Mouse (Mus musculus) embryonic facial prominence, embryonic 11.5 days (tissue): Measurements from ENCODE around the gene Olig3. TPM values are rescaled to one million over a fixed set of nuclear protein-coding genes. Genes with fewer than 3 reads are reported as not detected.
A peak's percentile ranks its signal among the peaks of the same experiment; 100 is the strongest.
"Not testable (repeated sequence)": the region's sequence is repeated elsewhere in the genome, so short reads cannot be mapped to it uniquely, and the experiment has no call there.

ENCODE experiments used
- ATAC-seq: fragments of 200-750 bp; cut with Nextera tagmentation; replicated peaks from 2 replicates; pipeline ENCODE4 v1.8.0; 2017; ENCODE audit warnings: low read depth; ENCODE audit not compliant: insufficient number of reproducible peaks, low FRiP score, low TSS enrichment
- DNase-seq: peaks from one replicate; pipeline ENCODE4 v3.0.0-alpha.2; 2015; ENCODE audit warnings: low spot score
- H3K27ac ChIP-seq: fragments of 300-500 bp; sonication (generic); replicated peaks from 2 replicates; pipeline ENCODE4 v1.5.1; 2014; ENCODE audit warnings: mild to moderate bottlenecking, low read depth, low read length, control low read depth
- H3K27me3 ChIP-seq: fragments of 300-500 bp; sonication (generic); 2 replicates; pipeline ENCODE4 v1.6.1; 2014; ENCODE audit warnings: mild to moderate bottlenecking, low read length, moderate library complexity, mixed read lengths; ENCODE audit not compliant: control insufficient read depth, insufficient read depth
- H3K36me3 ChIP-seq: fragments of 300-500 bp; sonication (generic); replicated peaks from 2 replicates; pipeline ENCODE4 v1.6.1; 2014; ENCODE audit warnings: low read depth, mild to moderate bottlenecking, low read length, moderate library complexity, mixed read lengths; ENCODE audit not compliant: control insufficient read depth, insufficient read depth
- H3K4me1 ChIP-seq: fragments of 300-500 bp; sonication (generic); 2 replicates; pipeline ENCODE4 v1.6.1; 2014; ENCODE audit warnings: low read length, mixed read lengths; ENCODE audit not compliant: control insufficient read depth, insufficient read depth
- H3K4me2 ChIP-seq: fragments of 300-500 bp; sonication (generic); 2 replicates; pipeline ENCODE4 v1.6.1; 2014; ENCODE audit warnings: low read depth, mild to moderate bottlenecking, control low read depth, low read length, moderate library complexity
- H3K4me3 ChIP-seq: fragments of 300-500 bp; sonication (generic); 2 replicates; pipeline ENCODE4 v1.5.1; 2014; ENCODE audit warnings: low read depth, low read length, control low read depth
- H3K9ac ChIP-seq: fragments of 300-500 bp; sonication (generic); replicated peaks from 2 replicates; pipeline ENCODE4 v1.6.1; 2014; ENCODE audit warnings: mild to moderate bottlenecking, control low read depth, low read length
- H3K9me3 ChIP-seq: fragments of 300-500 bp; sonication (generic); replicated peaks from 2 replicates; pipeline ENCODE4 v1.6.1; 2016; ENCODE audit warnings: mild to moderate bottlenecking, low read length, inconsistent platforms, mixed read lengths; ENCODE audit not compliant: control insufficient read depth
- WGBS: fragments of 180-500 bp; shearing (Covaris S2); extraction: QIAGEN DNeasy Blood & Tissue Kit; methylation state at CpG from one replicate; pipeline ENCODE4 v1.1.7; 2014; 5-methylcytosine and 5-hydroxymethylcytosine counted together
- polyA plus RNA-seq: library from polyadenylated mRNA; unstranded; fragments of >200 nt; fragmentation: Nextera tagmentation; extraction: Ambion mirVana; gene quantifications from 2 replicates; pipeline ENCODE4 v1.2.1, GENCODE M21; 2014

Olig3 gene
- polyA plus RNA-seq, 1 experiment from 2014 or later, result 1.4 TPM

GRCm38 (mm10) chr10:19363365-19363764, 7.0 kb downstream of the Olig3 start:
- DNase-seq, result peak; percentile 2
- no peaks in the 10 kb centered on the region for H3K36me3 ChIP-seq
- no peaks in the 10 kb centered on the region; the same call in 1 of the 2 replicates for H3K4me1 ChIP-seq
- H3K27ac ChIP-seq, result no peak overlapping the region
- ATAC-seq, result no peak
- H3K9ac ChIP-seq, result no peak overlapping the region
- H3K9me3 ChIP-seq, result no peaks in the 10 kb centered on the region
- H3K4me2 ChIP-seq, result no peak overlapping the region
- H3K27me3 ChIP-seq, result peaks cover 37% of the 10 kb centered on the region
- H3K4me3 ChIP-seq, result no peak overlapping the region
- WGBS, result 4% methylated on average over 5 of the region's 5 CpGs

- H3K27me3 ChIP-seq, result no peaks in the 10 kb centered on the region; the same call in 1 of the 2 replicates
- DNase-seq (no peak), ATAC-seq (no peak)
- H3K4me3 ChIP-seq, result no peak overlapping the region
- H3K9ac ChIP-seq, result no peak overlapping the region
- no peaks in the 10 kb centered on the region for H3K36me3 ChIP-seq
- no peak overlapping the region for H3K4me2 ChIP-seq
- WGBS, result 87% methylated on average over 8 of the region's 9 CpGs
- H3K9me3 ChIP-seq, result no peaks in the 10 kb centered on the region
- no peak overlapping the region for H3K27ac ChIP-seq
- no peaks in the 10 kb centered on the region for H3K4me1 ChIP-seq
These were observed 12.8 kb downstream of the Olig3 start for GRCm38 (mm10) chr10:19369143-19369542.

- no peak for ATAC-seq
These were observed 13.8 kb downstream of the Olig3 start for GRCm38 (mm10) chr10:19370146-19370545.

GRCm38 (mm10) chr10:19372263-19372662, 15.9 kb downstream of the Olig3 start:
- no peaks in the 10 kb centered on the region for H3K9me3 ChIP-seq
- ATAC-seq (no peak), DNase-seq (no peak)
- H3K9ac ChIP-seq, result no peak overlapping the region
- H3K4me1 ChIP-seq, result no peaks in the 10 kb centered on the region
- no peak overlapping the region for H3K4me2 ChIP-seq
- H3K27me3 ChIP-seq, result no peaks in the 10 kb centered on the region
- no peaks in the 10 kb centered on the region for H3K36me3 ChIP-seq
- WGBS, result 63% methylated on average over 5 of the region's 5 CpGs
- no peak overlapping the region for H3K27ac ChIP-seq
- H3K4me3 ChIP-seq, result no peak overlapping the region

More at GRCm38 (mm10) chr10:19370146-19370545, 13.8 kb downstream of the Olig3 start:
- H3K27ac ChIP-seq, result no peak overlapping the region
- no peak for DNase-seq
- 50% methylated on average over 3 of the region's 3 CpGs for WGBS
- no peaks in the 10 kb centered on the region for H3K9me3 ChIP-seq
- no peak overlapping the region for H3K4me3 ChIP-seq
- no peak overlapping the region for H3K4me2 ChIP-seq
- H3K4me1 ChIP-seq, result no peaks in the 10 kb centered on the region
- H3K9ac ChIP-seq, result no peak overlapping the region
- no peaks in the 10 kb centered on the region for H3K27me3 ChIP-seq
- H3K36me3 ChIP-seq, result no peaks in the 10 kb centered on the region

- ATAC-seq (no peak), DNase-seq (no peak)
- Histone ChIP-seq H3K4me3 (no peak overlapping the region), H3K27ac (no peak overlapping the region), H3K36me3 (no peaks in the 10 kb centered on the region), H3K27me3 (no peaks in the 10 kb centered on the region), H3K4me1 (no peaks in the 10 kb centered on the region), H3K4me2 (no peak overlapping the region), H3K9me3 (no peaks in the 10 kb centered on the region), H3K9ac (no peak overlapping the region)
- 64% methylated on average over 7 of the region's 7 CpGs for WGBS
These were observed 17.5 kb downstream of the Olig3 start for GRCm38 (mm10) chr10:19373797-19374196.

GRCm38 (mm10) chr10:19374311-19374710, 18.0 kb downstream of the Olig3 start:
- Histone ChIP-seq H3K27me3 (no peaks in the 10 kb centered on the region), H3K27ac (no peak overlapping the region), H3K4me1 (no peaks in the 10 kb centered on the region), H3K4me3 (no peak overlapping the region), H3K4me2 (no peak overlapping the region), H3K36me3 (no peaks in the 10 kb centered on the region), H3K9ac (no peak overlapping the region), H3K9me3 (no peaks in the 10 kb centered on the region)
- 79% methylated on average over 3 of the region's 3 CpGs for WGBS
- no peak for ATAC-seq
- no peak for DNase-seq

- no peak for DNase-seq
- no peak for ATAC-seq
- Histone ChIP-seq H3K4me1 (no peaks in the 10 kb centered on the region), H3K27me3 (no peaks in the 10 kb centered on the region), H3K4me2 (no peak overlapping the region), H3K4me3 (no peak overlapping the region), H3K9me3 (no peaks in the 10 kb centered on the region), H3K27ac (no peak overlapping the region), H3K9ac (no peak overlapping the region), H3K36me3 (no peaks in the 10 kb centered on the region)
- WGBS, result 81% methylated on average over 2 of the region's 2 CpGs
These were observed 19.5 kb downstream of the Olig3 start for GRCm38 (mm10) chr10:19375838-19376237.

GRCm38 (mm10) chr10:19380971-19381370, 24.6 kb downstream of the Olig3 start:
- ATAC-seq, DNase-seq, H3K27ac ChIP-seq, H3K4me1 ChIP-seq, H3K4me3 ChIP-seq, H3K9ac ChIP-seq, H3K36me3 ChIP-seq, H3K4me2 ChIP-seq, H3K27me3 ChIP-seq, H3K9me3 ChIP-seq: not testable (repeated sequence)
- WGBS, result 89% methylated on average over 1 of the region's 1 CpGs
